Mouse (Mus musculus): ENCODE measurements around the gene Lsp1. TPM values are rescaled to one million over a fixed set of nuclear protein-coding genes. Genes with fewer than 3 reads are reported as not detected.

The Lsp1 gene
- polyA plus RNA-seq, 1 experiment from 2014 or later = 6.9 TPM

DNA sequence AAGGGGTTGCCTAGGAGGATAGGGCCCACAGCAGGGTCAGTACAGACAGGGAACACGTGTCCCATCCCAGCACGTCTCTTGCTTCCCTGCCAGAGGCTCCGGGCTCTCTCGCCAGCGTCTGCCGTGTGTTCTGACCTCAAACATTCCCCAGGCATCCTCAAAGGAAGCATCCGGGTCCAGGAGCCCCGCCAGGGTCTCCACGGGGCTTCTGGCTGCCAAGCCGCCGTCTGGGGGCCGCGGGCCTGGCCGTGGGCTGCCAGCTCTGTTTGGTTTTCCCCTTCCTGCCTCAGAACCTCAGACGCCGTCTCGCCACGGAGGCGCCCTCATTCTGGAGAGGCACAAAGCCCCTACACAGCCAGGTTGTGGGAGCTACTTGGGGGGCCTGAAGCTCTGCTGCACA lies 27.0 kb upstream of the Lsp1 start:
- Histone ChIP-seq H3K9ac (replicated peaks) (no peak overlapping the region), H3K9me3 (replicated peaks) (no peaks in the 10 kb centered on the region), H3K4me2 (no peak overlapping the region), H3K27ac (replicated peaks) (no peak overlapping the region), H3K4me1 (peaks cover 16% of the 10 kb centered on the region), H3K36me3 (no peaks in the 10 kb centered on the region), H3K4me3 (replicated peaks) (no peak overlapping the region), H3K27me3 (replicated peaks) (no peaks in the 10 kb centered on the region)
- 59% methylated on average over 19 of the region's 19 CpGs for WGBS
- no peak for ATAC-seq (ENCODE audit: low FRiP score)

DNA sequence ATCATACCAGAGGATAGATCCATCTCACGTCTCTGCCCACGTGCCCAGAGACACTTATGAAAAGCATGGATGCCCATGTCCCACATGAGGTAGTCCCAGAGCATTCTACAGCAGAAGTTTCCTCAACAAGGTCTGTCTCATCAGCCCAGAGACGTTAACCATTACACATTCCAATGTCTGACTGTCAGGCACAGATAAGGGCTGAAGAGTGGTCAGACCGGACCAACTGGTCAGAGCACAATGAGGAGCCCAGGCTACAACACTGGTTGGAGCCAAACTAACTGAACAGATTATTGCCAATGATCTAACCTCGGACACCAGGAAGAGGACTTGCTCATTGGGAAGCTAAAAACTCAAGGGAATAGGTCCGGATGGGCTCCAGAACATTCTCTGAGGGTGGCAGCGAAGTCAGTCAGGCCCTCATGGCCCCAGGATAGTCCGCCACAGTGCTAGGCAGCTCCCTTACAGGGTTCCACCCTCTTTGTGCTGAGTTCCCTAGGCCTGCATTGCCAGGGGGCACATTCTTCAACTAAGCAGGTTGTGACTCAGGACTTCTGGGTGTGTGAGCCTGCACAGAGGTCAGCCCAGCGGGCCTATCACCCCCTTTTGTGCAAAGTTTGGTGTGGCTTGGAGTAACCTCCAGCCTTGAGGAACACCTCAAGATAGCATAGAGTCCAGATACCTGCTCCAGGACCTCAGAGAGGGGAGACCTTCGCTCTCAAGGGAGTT lies 26.3 kb upstream of the Lsp1 start, which contains the start of gene Syt8:
Syt8 (plus strand) TSS at position 714 of the 729 bp plus-strand sequence.
- Histone ChIP-seq H3K4me3 (replicated peaks) (no peak within 1 kb of the TSS), H3K9ac (replicated peaks) (no peak within 1 kb of the TSS), H3K4me2 (no peak within 1 kb of the TSS), H3K9me3 (replicated peaks) (no peaks in the 10 kb centered on the region), H3K27me3 (replicated peaks) (no peaks in the 10 kb centered on the region), H3K4me1 (peaks cover 16% of the 10 kb centered on the region), H3K27ac (replicated peaks) (no peak within 1 kb of the TSS), H3K36me3 (no peaks in the 10 kb centered on the region)
- ATAC-seq (ENCODE audit: low FRiP score) = no peak
- 90% methylated on average over 10 of the region's 10 CpGs for WGBS

DNA sequence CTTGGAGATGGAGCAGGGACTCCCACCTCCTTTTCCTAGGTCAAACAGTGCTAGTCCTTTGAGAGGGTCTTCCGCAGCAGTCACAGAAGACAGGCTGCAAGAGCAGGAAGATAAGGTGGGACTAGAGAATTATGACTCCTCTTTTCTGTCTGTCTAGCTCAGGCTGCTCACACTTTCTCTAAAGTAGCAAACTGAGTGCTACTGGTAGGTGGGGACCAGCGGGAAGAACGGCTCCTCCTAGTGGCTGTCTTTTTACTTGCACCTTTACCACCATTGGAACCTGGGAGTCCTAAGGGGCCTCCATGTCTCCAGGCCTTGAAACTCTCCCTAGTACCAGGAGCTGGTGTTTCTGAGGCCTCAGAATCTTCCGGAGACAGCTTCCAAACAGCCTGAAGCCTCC lies 25.1 kb upstream of the Lsp1 start:
- WGBS = 28% methylated on average over 4 of the region's 4 CpGs
- no peak overlapping the region for H3K4me3 ChIP-seq (replicated peaks)
- no peak overlapping the region for H3K9ac ChIP-seq (replicated peaks)
- H3K4me2 ChIP-seq = no peak overlapping the region
- H3K27ac ChIP-seq (replicated peaks) = no peak overlapping the region
- no peaks in the 10 kb centered on the region for H3K27me3 ChIP-seq (replicated peaks)
- ATAC-seq (ENCODE audit: low FRiP score) = no peak
- peaks cover 6% of the 10 kb centered on the region for H3K4me1 ChIP-seq
- H3K9me3 ChIP-seq (replicated peaks) = no peaks in the 10 kb centered on the region
- no peaks in the 10 kb centered on the region for H3K36me3 ChIP-seq

DNA sequence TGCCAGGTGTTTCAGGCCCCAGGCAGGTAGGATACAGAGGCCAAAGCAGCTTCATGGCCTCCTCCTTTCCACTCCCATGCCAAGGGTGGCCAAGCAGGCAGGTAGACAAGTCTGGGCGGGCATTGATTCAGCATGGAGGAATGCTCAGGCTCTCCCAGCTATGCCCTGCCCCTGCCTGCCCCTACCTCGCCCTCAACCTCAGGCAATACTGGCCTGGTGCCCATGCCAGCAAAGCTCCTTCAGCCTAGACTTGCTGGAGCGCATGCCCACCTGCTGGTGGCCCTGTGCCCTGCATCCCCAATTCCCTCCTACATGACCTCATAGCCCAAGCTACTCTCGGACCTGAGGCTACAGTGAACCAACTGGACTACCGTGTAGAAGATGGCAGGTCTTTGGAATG lies 23.3 kb upstream of the Lsp1 start:
- no peak overlapping the region for H3K4me3 ChIP-seq (replicated peaks)
- no peaks in the 10 kb centered on the region for H3K36me3 ChIP-seq
- no peak overlapping the region for H3K4me2 ChIP-seq
- no peak overlapping the region for H3K9ac ChIP-seq (replicated peaks)
- WGBS = 86% methylated on average over 5 of the region's 5 CpGs
- no peak overlapping the region for H3K27ac ChIP-seq (replicated peaks)
- ATAC-seq (ENCODE audit: low FRiP score) = no peak
- no peaks in the 10 kb centered on the region for H3K27me3 ChIP-seq (replicated peaks)
- H3K4me1 ChIP-seq = peaks cover 5% of the 10 kb centered on the region
- no peaks in the 10 kb centered on the region for H3K9me3 ChIP-seq (replicated peaks)

DNA sequence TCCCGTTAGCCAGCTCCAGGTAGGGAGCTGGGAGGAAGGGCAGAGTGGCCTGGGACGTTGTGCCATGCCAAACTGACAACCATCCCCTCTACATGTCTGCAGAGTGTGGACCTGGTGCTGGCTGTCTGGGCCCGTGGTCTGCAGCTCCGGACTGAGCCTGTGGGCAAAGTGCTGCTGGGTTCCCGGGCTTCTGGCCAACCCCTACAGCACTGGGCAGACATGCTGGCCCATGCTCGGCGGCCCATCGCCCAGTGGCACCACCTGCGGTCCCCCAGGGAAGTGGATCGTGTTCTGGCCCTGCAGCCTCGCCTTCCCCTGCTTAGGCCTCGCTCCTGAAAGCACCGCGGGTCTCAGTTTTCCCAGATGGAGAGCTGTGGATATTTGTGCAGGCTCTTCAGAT lies 20.6 kb upstream of the Lsp1 start:
- Histone ChIP-seq H3K27me3 (replicated peaks) (no peaks in the 10 kb centered on the region), H3K36me3 (no peaks in the 10 kb centered on the region), H3K9ac (replicated peaks) (no peak overlapping the region), H3K9me3 (replicated peaks) (no peaks in the 10 kb centered on the region), H3K4me1 (peaks cover 5% of the 10 kb centered on the region), H3K27ac (replicated peaks) (no peak overlapping the region), H3K4me2 (no peak overlapping the region), H3K4me3 (replicated peaks) (no peak overlapping the region)
- 86% methylated on average over 14 of the region's 14 CpGs for WGBS
- ATAC-seq (ENCODE audit: low FRiP score) = no peak

DNA sequence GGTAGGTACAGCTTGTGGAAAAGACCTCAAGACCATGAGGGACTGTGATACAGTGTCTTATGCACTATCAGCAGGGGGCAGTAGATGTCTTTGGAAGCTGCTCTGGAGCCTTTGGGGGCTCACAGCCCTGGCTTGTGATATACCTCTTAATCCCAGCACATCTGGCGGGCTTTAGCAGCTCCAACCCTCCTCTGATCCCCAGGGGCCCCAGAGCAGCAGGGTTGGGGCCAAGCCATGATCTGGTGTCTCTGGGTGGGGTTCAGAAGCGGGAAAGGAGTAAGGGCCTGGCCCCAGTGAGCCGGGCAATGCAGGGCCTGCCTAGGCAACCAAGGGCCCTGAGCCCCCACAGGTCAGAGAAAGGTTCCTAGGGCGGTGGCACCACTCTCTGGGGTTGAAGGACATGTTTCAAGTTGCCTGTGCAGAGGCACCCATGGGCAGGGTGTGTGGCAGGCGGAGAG lies 19.9 kb upstream of the Lsp1 start:
- Histone ChIP-seq H3K27ac (replicated peaks) (no peak overlapping the region), H3K9me3 (replicated peaks) (no peaks in the 10 kb centered on the region), H3K9ac (replicated peaks) (no peak overlapping the region), H3K4me2 (no peak overlapping the region), H3K4me1 (peaks cover 5% of the 10 kb centered on the region), H3K27me3 (replicated peaks) (no peaks in the 10 kb centered on the region), H3K4me3 (replicated peaks) (no peak overlapping the region), H3K36me3 (no peaks in the 10 kb centered on the region)
- ATAC-seq (ENCODE audit: low FRiP score) = no peak; the same call in 1 of the 2 replicates
- 72% methylated on average over 5 of the region's 5 CpGs for WGBS

DNA sequence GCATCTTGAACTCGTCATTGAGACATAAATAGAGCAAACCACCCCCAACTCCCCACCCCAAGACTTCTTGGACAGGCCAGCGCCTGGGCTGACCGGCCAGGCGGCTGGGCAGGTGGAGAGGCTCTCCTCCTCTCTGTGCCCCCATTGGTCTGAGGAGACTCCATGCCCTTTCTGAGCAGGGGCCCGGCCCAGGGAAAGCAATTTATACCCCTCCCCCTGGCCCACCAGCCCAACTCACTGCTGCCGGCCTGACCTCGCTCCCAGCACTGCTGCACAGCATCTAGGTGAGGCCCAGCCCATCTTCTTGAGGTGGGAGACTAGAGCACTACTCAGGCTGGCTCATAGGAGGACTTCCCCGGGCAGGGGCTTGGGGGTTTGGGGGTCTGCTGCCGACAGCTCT lies 19.0 kb upstream of the Lsp1 start, which contains the start of gene Tnni2:
Tnni2 (plus strand) TSS at position 224 of the 400 bp plus-strand sequence.
- H3K4me1 ChIP-seq = peaks cover 5% of the 10 kb centered on the region
- H3K9me3 ChIP-seq (replicated peaks) = no peaks in the 10 kb centered on the region
- no peak within 1 kb of the TSS for H3K9ac ChIP-seq (replicated peaks)
- H3K4me3 ChIP-seq (replicated peaks) = no peak within 1 kb of the TSS
- no peak within 1 kb of the TSS for H3K4me2 ChIP-seq
- H3K27me3 ChIP-seq (replicated peaks) = no peaks in the 10 kb centered on the region
- no peak within 1 kb of the TSS for H3K27ac ChIP-seq (replicated peaks)
- 85% methylated on average over 9 of the region's 9 CpGs for WGBS
- ATAC-seq (ENCODE audit: low FRiP score) = no peak
- no peaks in the 10 kb centered on the region for H3K36me3 ChIP-seq

DNA sequence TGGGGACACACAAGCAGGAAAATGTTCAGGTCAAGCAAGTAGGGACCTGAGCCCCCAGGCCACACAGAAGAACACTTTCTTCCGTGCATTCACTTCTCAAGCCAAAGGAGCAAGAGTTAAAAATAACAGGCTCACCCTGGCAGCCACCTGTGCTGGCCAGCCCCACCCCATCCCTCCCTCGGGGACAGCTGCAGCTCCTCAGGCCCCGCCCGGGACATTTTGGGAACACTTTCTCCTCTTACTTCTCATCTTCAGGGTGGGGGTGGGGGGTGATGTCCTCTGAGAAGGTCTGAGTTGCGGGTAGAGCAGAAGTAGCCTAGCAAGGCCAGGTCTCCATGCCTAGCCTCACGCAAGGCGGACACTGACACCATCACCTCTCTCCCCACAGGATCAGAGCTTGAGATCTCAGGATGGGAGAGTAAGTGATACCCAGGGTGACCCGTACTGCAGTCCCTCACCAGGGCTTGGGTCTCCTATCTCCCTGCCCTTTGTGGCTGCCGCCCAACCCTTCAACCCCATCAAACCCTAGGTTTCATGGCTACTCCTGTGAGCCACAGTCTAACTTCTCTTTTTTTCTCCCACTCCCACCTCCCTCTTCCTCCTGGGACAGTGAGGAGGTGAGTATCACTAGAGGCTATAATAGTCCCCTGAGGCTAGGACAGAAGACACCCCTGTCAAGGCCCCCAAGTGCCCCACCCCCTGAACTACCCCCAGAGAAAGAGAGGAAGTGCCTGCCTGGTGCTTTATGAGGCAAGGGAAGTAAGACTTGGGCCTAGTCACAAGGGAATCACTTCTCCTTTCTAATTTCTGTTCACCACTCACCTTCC lies 18.3 kb upstream of the Lsp1 start:
- Histone ChIP-seq H3K4me3 (replicated peaks) (no peak overlapping the region), H3K4me2 (no peak overlapping the region), H3K36me3 (no peaks in the 10 kb centered on the region), H3K9ac (replicated peaks) (no peak overlapping the region), H3K4me1 (peaks cover 5% of the 10 kb centered on the region), H3K9me3 (replicated peaks) (no peaks in the 10 kb centered on the region), H3K27me3 (replicated peaks) (no peaks in the 10 kb centered on the region), H3K27ac (replicated peaks) (no peak overlapping the region)
- no peak for ATAC-seq (ENCODE audit: low FRiP score)
- 79% methylated on average over 9 of the region's 9 CpGs for WGBS

DNA sequence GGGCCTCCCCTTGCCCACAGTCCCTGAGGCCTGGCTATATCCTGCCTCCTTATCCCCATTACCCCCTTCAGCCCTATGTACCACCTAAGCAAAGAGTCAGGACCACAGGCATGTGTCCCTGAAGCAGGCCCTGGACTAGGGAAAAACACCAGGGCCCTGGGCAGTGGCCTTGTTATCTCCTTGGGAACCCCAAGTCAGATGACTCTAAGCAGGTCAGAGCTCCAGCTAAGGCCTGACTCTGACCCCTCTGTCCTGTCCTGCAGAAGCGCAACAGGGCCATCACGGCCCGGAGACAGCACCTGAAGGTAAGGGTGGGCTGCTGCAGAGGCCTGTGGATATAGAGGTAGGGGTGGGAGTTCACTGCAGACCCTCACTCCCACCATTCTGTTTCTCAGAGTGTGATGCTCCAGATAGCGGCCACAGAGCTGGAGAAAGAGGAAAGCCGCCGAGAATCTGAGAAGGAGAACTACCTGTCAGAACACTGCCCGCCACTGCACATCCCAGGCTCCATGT lies 17.6 kb upstream of the Lsp1 start:
- Histone ChIP-seq H3K36me3 (no peaks in the 10 kb centered on the region), H3K27me3 (replicated peaks) (no peaks in the 10 kb centered on the region), H3K4me3 (replicated peaks) (no peak overlapping the region), H3K4me2 (no peak overlapping the region), H3K27ac (replicated peaks) (no peak overlapping the region), H3K4me1 (peaks cover 5% of the 10 kb centered on the region), H3K9ac (replicated peaks) (no peak overlapping the region), H3K9me3 (replicated peaks) (no peaks in the 10 kb centered on the region)
- no peak for ATAC-seq (ENCODE audit: low FRiP score)
- WGBS = 92% methylated on average over 7 of the region's 7 CpGs

DNA sequence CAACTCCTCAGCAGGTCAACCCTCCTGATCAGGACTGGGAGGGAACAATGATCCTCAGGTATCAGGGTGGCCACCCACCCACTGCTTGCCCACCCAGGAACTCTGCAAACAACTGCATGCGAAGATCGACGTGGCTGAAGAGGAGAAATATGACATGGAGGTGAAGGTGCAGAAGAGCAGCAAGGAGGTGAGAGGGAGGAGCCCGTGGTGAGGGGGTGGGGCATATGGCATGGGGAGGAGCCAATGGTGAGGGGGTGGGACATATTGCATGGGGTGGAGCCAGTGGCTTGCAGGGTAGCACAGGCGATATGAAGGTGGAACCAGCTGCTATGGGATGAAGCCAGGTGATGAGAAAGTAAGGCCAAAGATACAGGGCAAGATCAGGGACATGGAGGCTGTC lies 17.1 kb upstream of the Lsp1 start:
- no peak for ATAC-seq (ENCODE audit: low FRiP score)
- Histone ChIP-seq H3K27ac (replicated peaks) (no peak overlapping the region), H3K27me3 (replicated peaks) (no peaks in the 10 kb centered on the region), H3K4me3 (replicated peaks) (no peak overlapping the region), H3K9me3 (replicated peaks) (no peaks in the 10 kb centered on the region), H3K36me3 (no peaks in the 10 kb centered on the region), H3K9ac (replicated peaks) (no peak overlapping the region), H3K4me1 (peaks cover 5% of the 10 kb centered on the region), H3K4me2 (no peak overlapping the region)
- WGBS = 85% methylated on average over 5 of the region's 5 CpGs

DNA sequence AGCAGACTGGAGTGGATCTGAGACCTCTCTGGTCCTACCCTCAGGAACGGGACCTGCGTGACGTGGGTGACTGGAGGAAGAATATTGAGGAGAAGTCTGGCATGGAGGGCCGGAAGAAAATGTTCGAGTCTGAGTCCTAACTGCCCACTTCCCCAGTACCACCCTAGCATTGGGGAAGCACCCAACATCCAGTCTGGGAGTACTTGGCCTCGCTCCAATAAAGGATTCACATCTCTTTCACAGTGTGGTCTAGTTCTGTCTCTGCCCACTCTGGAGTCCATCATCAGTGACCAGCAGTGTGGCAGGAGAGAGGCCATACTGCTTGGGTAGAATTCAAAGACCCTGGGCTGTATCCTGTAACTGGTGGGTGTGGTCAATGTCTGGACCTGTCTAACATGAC lies 16.4 kb upstream of the Lsp1 start:
- WGBS = 96% methylated on average over 6 of the region's 6 CpGs
- Histone ChIP-seq H3K9me3 (replicated peaks) (no peaks in the 10 kb centered on the region), H3K9ac (replicated peaks) (no peak overlapping the region)

DNA sequence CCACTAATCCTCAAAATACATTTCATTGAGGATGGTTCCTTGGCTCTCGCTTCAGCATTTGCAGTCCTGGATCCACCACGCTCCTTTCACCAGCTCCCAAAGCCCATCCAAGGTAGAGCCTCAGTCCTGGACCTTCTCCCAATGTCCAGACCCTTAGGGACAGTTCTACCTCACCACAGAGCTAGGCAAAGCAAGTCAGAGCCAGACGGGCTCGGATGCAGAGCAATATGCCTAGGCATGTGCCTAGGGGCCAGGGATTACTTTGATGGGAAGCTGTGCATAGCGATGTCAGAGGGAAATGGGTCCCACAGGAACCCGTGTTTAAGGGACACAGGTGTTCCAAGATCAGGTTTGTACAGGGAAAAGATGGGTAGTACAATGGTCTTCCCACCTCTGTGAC lies 15.3 kb upstream of the Lsp1 start:
- H3K9me3 ChIP-seq (replicated peaks) = no peaks in the 10 kb centered on the region
- no peak overlapping the region for H3K4me2 ChIP-seq
- H3K9ac ChIP-seq (replicated peaks) = no peak overlapping the region
- H3K36me3 ChIP-seq = no peaks in the 10 kb centered on the region
- no peak for ATAC-seq (ENCODE audit: low FRiP score)
- peaks cover 5% of the 10 kb centered on the region for H3K4me1 ChIP-seq
- no peak overlapping the region for H3K27ac ChIP-seq (replicated peaks)
- no peaks in the 10 kb centered on the region for H3K27me3 ChIP-seq (replicated peaks)
- 88% methylated on average over 6 of the region's 6 CpGs for WGBS
- no peak overlapping the region for H3K4me3 ChIP-seq (replicated peaks)

More for the DNA sequence above, 16.4 kb upstream of the Lsp1 start:
- Histone ChIP-seq H3K27ac (replicated peaks) (no peak overlapping the region), H3K4me1 (peaks cover 5% of the 10 kb centered on the region), H3K4me2 (no peak overlapping the region), H3K4me3 (replicated peaks) (no peak overlapping the region), H3K36me3 (no peaks in the 10 kb centered on the region), H3K27me3 (replicated peaks) (no peaks in the 10 kb centered on the region)
- no peak for ATAC-seq (ENCODE audit: low FRiP score)

Measured in neural tube, embryonic 15.5 days (tissue).